Mouse (Mus musculus) activated CD4-positive, CD25-positive, alpha-beta regulatory T cell (primary cell): ENCODE results near the gene Gm8369. TPM values are rescaled to one million over a fixed set of nuclear protein-coding genes. Genes with fewer than 3 reads are reported as not detected.

Experiments
- polyA plus RNA-seq, 2 experiments: library from polyadenylated mRNA; unstranded; fragments of 100-300 nt; shearing (Covaris generic); gene quantifications; one replicate each; pipeline ENCODE4 v1.2.1; 2017

Gm8369 gene
- 100 to 1,000 TPM; 283 to 529 TPM for polyA plus RNA-seq

DNA sequence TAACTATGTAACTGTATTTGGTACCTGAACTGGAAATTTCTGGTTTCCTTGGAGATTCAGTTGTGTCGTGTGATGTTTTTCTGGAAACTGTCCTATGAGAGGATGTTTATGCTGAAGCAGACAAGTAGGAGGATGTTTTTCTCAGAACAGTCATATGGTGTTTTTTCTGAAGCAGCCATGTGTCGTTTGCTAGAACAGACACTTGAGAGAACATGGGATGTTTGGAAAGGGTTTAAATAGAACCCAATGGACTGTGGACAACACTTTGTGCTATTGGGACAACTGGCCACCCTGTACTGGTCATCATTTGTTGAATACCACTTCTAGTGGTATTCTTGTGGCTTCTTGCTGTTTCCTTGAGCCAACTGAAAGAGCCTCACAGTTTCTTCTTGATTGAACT is at the start of gene Gm8369:
Gene Gm8369 (plus strand): TSS at position 193 of the 400 bp plus-strand sequence.

DNA sequence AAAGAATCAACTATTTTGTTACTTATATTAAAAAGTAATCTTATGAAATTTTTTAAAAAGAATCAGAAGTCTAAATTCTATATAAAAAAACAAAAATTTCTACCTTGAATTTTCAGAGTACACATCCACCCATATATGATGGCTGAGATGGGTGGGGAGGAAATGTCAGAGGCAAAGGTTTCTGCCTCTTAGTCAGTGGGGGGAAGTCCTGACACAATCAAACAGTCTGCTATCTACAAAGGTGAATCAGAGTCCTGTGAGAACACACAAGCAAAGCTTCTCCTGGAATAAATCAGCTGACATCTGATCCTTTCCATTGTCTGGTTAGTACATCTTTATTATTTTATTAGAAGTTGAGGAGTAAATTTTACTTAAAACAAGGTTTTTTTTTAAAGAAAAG is 42.4 kb upstream of the Gm8369 start, which contains the start of gene Ms4a4b:
Gene Ms4a4b (plus strand): TSS at position 216 of the 400 bp plus-strand sequence.

DNA sequence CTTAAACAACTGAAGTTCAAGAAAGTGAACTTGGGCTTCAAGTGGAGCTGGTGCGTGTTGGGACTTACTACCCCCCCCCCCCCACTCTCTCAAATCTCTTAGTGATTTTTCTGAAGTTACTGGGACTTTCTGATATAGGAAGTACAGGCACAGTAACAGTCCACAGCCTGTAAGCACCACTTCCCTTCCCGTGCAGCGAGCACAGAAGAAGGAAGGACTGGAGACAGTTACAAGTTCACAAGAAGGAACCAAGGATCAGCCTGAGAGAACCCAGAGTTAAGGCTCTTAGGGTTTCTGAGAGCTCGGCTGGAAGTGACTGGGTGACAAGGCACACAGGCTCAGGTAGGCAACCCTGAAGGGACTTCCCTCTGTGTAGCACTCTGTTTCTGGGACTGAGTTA is 16.5 kb upstream of the Gm8369 start, which contains the start of gene Ms4a6c:
Gene Ms4a6c (plus strand): TSS at position 152 of the 400 bp plus-strand sequence.

DNA sequence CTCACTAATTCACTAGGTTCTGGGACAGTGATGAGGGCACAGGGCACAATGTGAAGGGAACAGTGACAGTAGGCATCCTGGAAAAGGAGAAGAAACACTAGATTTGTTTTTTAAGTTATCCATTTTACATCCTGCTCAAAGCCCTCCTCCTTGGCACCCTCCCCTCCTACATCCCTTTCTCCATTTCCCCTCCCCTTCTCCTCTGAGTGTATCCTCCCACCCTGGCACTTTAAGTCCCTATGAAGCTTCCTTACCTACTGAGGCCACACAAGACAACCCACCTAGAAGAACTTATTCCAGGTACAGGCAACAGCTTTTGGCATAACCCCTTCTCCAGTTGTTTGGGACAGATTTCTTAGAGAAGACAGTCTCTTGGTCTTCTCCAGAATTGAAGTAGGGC is 30.5 kb downstream of the Gm8369 start, which contains the start of gene Ms4a6b:
Gene Ms4a6b (plus strand): TSS at position 267 of the 400 bp plus-strand sequence.

GRCm38 (mm10) chr19:11536593-11536992 is 50.9 kb downstream of the Gm8369 start, which contains the start of gene Ms4a4d:
TSS of gene Ms4a4d (plus strand) at chr19:11536801.

Other genes starting within 250 kb of the Gm8369 start
- 1 to 10 TPM; 4.1 to 7.3 TPM for gene Ms4a1, start 219.7 kb upstream of the Gm8369 start, polyA plus RNA-seq
- not detected for gene Ms4a5, start 202.1 kb upstream of the Gm8369 start, polyA plus RNA-seq
- gene Ms4a14, start 171.5 kb upstream of the Gm8369 start, polyA plus RNA-seq: under 1 TPM in 1 of 2 experiments, not detected in 1; 0.28 TPM
- 1 to 10 TPM in 1 of 2 experiments, under 1 TPM in 1; 0.95 to 4.4 TPM for gene Ms4a7, start 149.8 kb upstream of the Gm8369 start, polyA plus RNA-seq
- gene Ms4a4a, start 110.4 kb upstream of the Gm8369 start, polyA plus RNA-seq: 1 to 10 TPM in 1 of 2 experiments, under 1 TPM in 1; 0.72 to 6.9 TPM
- 100 to 1,000 TPM in 1 of 2 experiments, 10 to 100 TPM in 1; 39.1 to 113 TPM for gene Ms4a4c, start 81.2 kb upstream of the Gm8369 start, polyA plus RNA-seq
- 1,000 to 10,000 TPM; 3,085 to 3,790 TPM for gene Ms4a4b, start 42.4 kb upstream of the Gm8369 start, polyA plus RNA-seq
- 1 to 10 TPM; 9.0 to 9.1 TPM for gene Ms4a6c, start 16.6 kb upstream of the Gm8369 start, polyA plus RNA-seq
- gene Ms4a6b, start 30.6 kb downstream of the Gm8369 start, polyA plus RNA-seq: 100 to 1,000 TPM; 907 to 938 TPM
- gene Ms4a4d, start 50.9 kb downstream of the Gm8369 start, polyA plus RNA-seq: 1 to 10 TPM; 1.5 to 2.8 TPM
- gene Ms4a6d, start 118.9 kb downstream of the Gm8369 start, polyA plus RNA-seq: 10 to 100 TPM in 1 of 2 experiments, 1 to 10 TPM in 1; 9.3 to 10.1 TPM
- gene Ms4a2, start 137.8 kb downstream of the Gm8369 start, polyA plus RNA-seq: under 1 TPM in 1 of 2 experiments, not detected in 1; 0.47 TPM
- not detected for gene Ms4a3, start 154.9 kb downstream of the Gm8369 start, polyA plus RNA-seq
- gene Oosp2, start 174.6 kb downstream of the Gm8369 start, polyA plus RNA-seq: not detected
- under 1 TPM in 1 of 2 experiments, not detected in 1; 0.26 TPM for gene Oosp1, start 205.2 kb downstream of the Gm8369 start, polyA plus RNA-seq
- gene Oosp3, start 211.1 kb downstream of the Gm8369 start, polyA plus RNA-seq: under 1 TPM in 1 of 2 experiments, not detected in 1; 0.44 TPM